Mouse (Mus musculus): ENCODE results near the gene Fam81b.

Fam81b gene

GRCm38 (mm10) chr13:76190273-76190672 lies 114.6 kb downstream of the Fam81b start:
- no peak for DNase-seq

GRCm38 (mm10) chr13:76189190-76189589 lies 115.7 kb downstream of the Fam81b start:
- DNase-seq = no peak

- no peak for DNase-seq
Observed at GRCm38 (mm10) chr13:76187651-76188050, 117.2 kb downstream of the Fam81b start.

- no peak for DNase-seq
Observed at GRCm38 (mm10) chr13:76178700-76179099, 126.2 kb downstream of the Fam81b start.

- no peak for DNase-seq
Observed at GRCm38 (mm10) chr13:76174297-76174696, 130.6 kb downstream of the Fam81b start.

GRCm38 (mm10) chr13:76160587-76160986 lies 144.3 kb downstream of the Fam81b start:
- DNase-seq = no peak

GRCm38 (mm10) chr13:76157508-76157907 lies 147.4 kb downstream of the Fam81b start:
- DNase-seq = no peak

- no peak for DNase-seq
Observed at GRCm38 (mm10) chr13:76157099-76157498, 147.8 kb downstream of the Fam81b start.

Measured in lung, postnatal 14 days (tissue).